In the genomic region with DNA sequence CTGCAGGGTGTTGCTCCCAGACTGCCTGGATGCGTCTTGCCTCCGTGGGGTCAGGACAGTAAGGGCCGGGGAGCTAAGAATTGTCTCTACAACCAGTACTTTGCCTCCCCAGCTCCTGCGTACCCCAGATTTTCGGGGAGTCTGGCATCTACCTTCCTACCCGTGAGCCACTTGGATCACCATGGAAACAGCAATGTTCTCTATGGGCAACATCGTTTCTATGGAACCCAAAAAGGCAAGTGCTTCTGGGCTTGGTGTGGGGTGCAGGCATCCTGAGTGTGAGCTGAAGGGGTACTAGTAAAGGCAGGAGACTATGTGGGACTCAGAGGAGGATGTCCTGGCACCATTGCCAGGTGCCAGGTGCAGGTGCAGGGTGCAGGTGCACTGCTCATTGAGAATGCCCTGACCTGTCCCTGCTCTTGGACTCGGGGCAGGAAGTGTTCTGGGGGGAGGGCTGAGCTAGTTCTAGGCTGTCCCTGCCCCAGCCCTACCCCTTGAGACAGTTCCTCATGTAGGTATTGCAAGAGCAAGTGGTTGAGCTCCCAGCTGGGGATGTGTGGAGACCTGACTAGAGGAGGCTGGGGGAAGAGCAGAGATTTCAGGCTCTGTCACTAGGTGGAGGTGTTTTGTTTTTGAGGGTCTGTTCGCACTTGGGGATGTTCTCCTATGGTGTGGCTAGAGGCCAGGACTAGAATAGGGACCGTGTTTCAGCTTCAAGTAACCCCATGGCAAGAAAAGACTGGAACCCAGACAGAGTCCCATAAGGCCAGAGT, we compare ENCODE assay signal across 11 mouse cellular contexts. TPM values are rescaled to one million over a fixed set of nuclear protein-coding genes. Genes with fewer than 3 reads are reported as not detected.
DNase-seq lines count a peak whose midpoint lies in the region; ATAC-seq and TF ChIP-seq lines count a peak whose summit lies in the region.
"Had no signal": no experiment of that assay in that cellular context is flagged by ENCODE, and none has a peak within 500 bp of the region (broad histone marks: within the 10 kb centered on the region; RNA-seq: fewer than 3 reads in every experiment).

No protein-coding gene starts in this region.

- TF ChIP-seq POLR2A in CH12.LX (IDR thresholded peaks at IDR 0.05; ENCODE audit: low read depth, low read length): no peak

- TF ChIP-seq CTCF in CH12.LX (conservative IDR thresholded peaks at IDR 0.05 in 1 of 2, IDR thresholded peaks at IDR 0.05 in 1 of 2; ENCODE audit: low read depth in 2 of 2, low read length in 2 of 2): peak in 1 of 2 experiments; percentile 59; a peak in 2 of 4 replicates

- dilution Hi-C loops in CH12.LX (cut with MboI; ENCODE audit: extremely low pct_ligation_motif_present, extremely low pct_unique_long_range_greater_than_20kb, low sequenced_read_pairs): no loop called here

- no peak overlapping the region for H3K4me2 ChIP-seq in CH12.LX (ENCODE audit: insufficient read depth, low read depth, poor library complexity, severe bottlenecking)
- peak overlapping the region; percentile 18 for H3K4me2 ChIP-seq in midbrain, embryonic 16.5 days (ENCODE audit: low read length)
- H3K4me2 ChIP-seq in kidney, embryonic 14.5 days (replicated peaks; ENCODE audit: low read depth, low read length): no peak overlapping the region

- peak; percentile 43 for TF ChIP-seq RAD21 in CH12.LX (IDR thresholded peaks at IDR 0.05; ENCODE audit: low read depth, low read length)

- H3K79me2 ChIP-seq in CH12.LX (replicated peaks; ENCODE audit: control insufficient read depth, extremely low read depth, insufficient read depth, poor library complexity, severe bottlenecking): no peaks in the 10 kb centered on the region

- H3K9me3 ChIP-seq in CH12.LX (replicated peaks; ENCODE audit: low read length): no peaks in the 10 kb centered on the region
- H3K9me3 ChIP-seq in midbrain, embryonic 16.5 days (replicated peaks; ENCODE audit: control insufficient read depth, low read length, poor library complexity, severe bottlenecking): no peaks in the 10 kb centered on the region
- no peaks in the 10 kb centered on the region for H3K9me3 ChIP-seq in kidney, embryonic 14.5 days (ENCODE audit: control insufficient read depth, low read length)

- no peaks in the 10 kb centered on the region for H3K36me3 ChIP-seq in CH12.LX (replicated peaks in 1 of 2; ENCODE audit: control insufficient read depth in 1 of 2, insufficient read depth in 1 of 2, low read length in 1 of 2)
- H3K36me3 ChIP-seq in midbrain, embryonic 16.5 days (ENCODE audit: control insufficient read depth, insufficient read depth, low read length): peaks cover 16% of the 10 kb centered on the region
- H3K36me3 ChIP-seq in kidney, embryonic 14.5 days (ENCODE audit: control insufficient read depth, insufficient read depth, low read length): peaks cover 40% of the 10 kb centered on the region

- no peak overlapping the region for H3K4me3 ChIP-seq in CH12.LX (replicated peaks in 1 of 3; ENCODE audit: low read depth in 2 of 3, low read length in 2 of 3, poor library complexity in 1 of 3)
- H3K4me3 ChIP-seq in midbrain, embryonic 16.5 days (ENCODE audit: low read depth, low read length): no peak overlapping the region
- H3K4me3 ChIP-seq in kidney, embryonic 14.5 days (ENCODE audit: low read length): no peak overlapping the region

- DNase-seq in frontal cortex, postnatal 10 days (ENCODE audit: low spot score in 2 of 2): no peak
- DNase-seq in CH12.LX (ENCODE audit: extremely low read depth): peak; percentile 31
- DNase-seq in urinary bladder, postnatal 25 days (ENCODE audit: low spot score): no peak
- no peak for DNase-seq in adrenal gland, postnatal 25 days
- DNase-seq: B cell, adult 2 months; kidney, adult 11 months; lung, adult 18-20 months had no signal

- in situ Hi-C loops in CH12.LX (cut with MboI; ENCODE audit: low pct_ligation_motif_present, low pct_unique_long_range_greater_than_20kb, low sequenced_read_pairs): no loop called here

- TF ChIP-seq EP300 in CH12.LX (IDR thresholded peaks at IDR 0.05; ENCODE audit: low read length): no peak

- peak; percentile 77 for ATAC-seq in frontal cortex, adult (ENCODE audit: low TSS enrichment)
- ATAC-seq in granulocyte monocyte progenitor cell, adult 5-6 weeks (replicated peaks; ENCODE audit: poor library complexity, severe bottlenecking): peak; percentile 86
- no peak for ATAC-seq in midbrain, embryonic 16.5 days
- no peak for ATAC-seq in kidney, embryonic 14.5 days (ENCODE audit: low FRiP score, low TSS enrichment)

- 53% methylated on average over 10 of the region's 10 CpGs for WGBS in midbrain, embryonic 16.5 days
- 88% methylated on average over 10 of the region's 10 CpGs for WGBS in kidney, embryonic 14.5 days

- H3K27me3 ChIP-seq in CH12.LX (replicated peaks): peaks cover 93% of the 10 kb centered on the region
- no peaks in the 10 kb centered on the region for H3K27me3 ChIP-seq in midbrain, embryonic 16.5 days (ENCODE audit: control insufficient read depth, insufficient read depth, low read depth, low read length)
- H3K27me3 ChIP-seq in kidney, embryonic 14.5 days (ENCODE audit: control insufficient read depth, insufficient read depth, low read length): no peaks in the 10 kb centered on the region

- H3K27ac ChIP-seq in CH12.LX (ENCODE audit: insufficient read depth, low read depth): no peak overlapping the region
- H3K27ac ChIP-seq in midbrain, embryonic 16.5 days (ENCODE audit: low read length): peak overlapping the region; percentile 50
- H3K27ac ChIP-seq in kidney, embryonic 14.5 days (ENCODE audit: low read depth, low read length): no peak overlapping the region

- H3K9ac ChIP-seq in CH12.LX (ENCODE audit: insufficient read depth, low read depth): no peak overlapping the region
- H3K9ac ChIP-seq in midbrain, embryonic 16.5 days (ENCODE audit: low read depth, low read length): no peak overlapping the region
- H3K9ac ChIP-seq in kidney, embryonic 14.5 days (ENCODE audit: low read depth, low read length): no peak overlapping the region

- peaks cover 0 to 7% of the 10 kb centered on the region in 2 experiments; a peak in 2 of 4 replicates for H3K4me1 ChIP-seq in CH12.LX (ENCODE audit: control insufficient read depth in 1 of 2, insufficient read depth in 2 of 2)
- peaks cover 20% of the 10 kb centered on the region for H3K4me1 ChIP-seq in midbrain, embryonic 16.5 days (ENCODE audit: control insufficient read depth, insufficient read depth, low read length)
- peaks cover 34% of the 10 kb centered on the region for H3K4me1 ChIP-seq in kidney, embryonic 14.5 days (ENCODE audit: control insufficient read depth, insufficient read depth, low read length)

TF ChIP-seq in CH12.LX, 34 proteins besides CTCF, POLR2A, EP300 and RAD21:
- TF ChIP-seq SMC3 (IDR thresholded peaks at IDR 0.05; ENCODE audit: low read depth, low read length) (peak; percentile 52), E2F4 (IDR thresholded peaks at IDR 0.05; ENCODE audit: insufficient replicate concordance, low read depth, low read length) (no peak), MAZ (IDR thresholded peaks at IDR 0.05; ENCODE audit: low read depth, low read length) (0 out of 2 replicates have a peak, but pooled peaks have one; percentile 18)
TF ChIP-seq in CH12.LX: peak in this region for 2.

RNA-seq across cellular contexts. Expression of gene Bahcc1, which starts 35.6 kb away (rescaled TPM):
- total RNA-seq in CH12.LX (2012; rRNA removed) (0.04 TPM in 2 replicates), CH12.LX (2014; rRNA removed) (not detected in 2 replicates)
- polyA plus RNA-seq in CH12.LX (2012; ENCODE audit: insufficient read length, low read depth): not detected in 2 replicates
- 22.5 and 22.9 TPM in 2 replicates for total RNA-seq in granulocyte monocyte progenitor cell, adult 5-6 weeks (2014; fragmentation: Nextera tagmentation)
- total RNA-seq in granulocyte monocyte progenitor cell, adult 5-6 weeks (2017): 4.7 and 5.9 TPM in 2 replicates
- 9.7 and 13.7 TPM in 2 replicates for polyA plus RNA-seq in midbrain, embryonic 16.5 days (2015; fragmentation: Nextera tagmentation; extraction: Ambion mirVana)
- polyA plus RNA-seq in kidney, embryonic 14.5 days (2014; fragmentation: Nextera tagmentation; extraction: Ambion mirVana): 20.3 and 27.2 TPM in 2 replicates
- total RNA-seq in adrenal gland, postnatal 25 days (2021): 23.8 and 25.8 TPM in 2 replicates

Comparison
In these comparisons a context has a peak if more than half of its experiments do, and no peak if none do; other contexts are left out.
1. ATAC-seq: peak in frontal cortex, adult (single experiment) and granulocyte monocyte progenitor cell, adult 5-6 weeks (single experiment); none in midbrain, embryonic 16.5 days (single experiment) and kidney, embryonic 14.5 days (single experiment).
2. RNA of gene Bahcc1, which starts 35.6 kb away (total RNA-seq): 23.8 to 25.8 TPM in adrenal gland, postnatal 25 days and 4.7 to 22.9 TPM in granulocyte monocyte progenitor cell, adult 5-6 weeks; 0.04 TPM in CH12.LX; every median in the first group is over 4 times any median in the second.